Mouse (Mus musculus) neural tube, postnatal 0 days (tissue): ENCODE data around the gene Mta3. TPM values are rescaled to one million over a fixed set of nuclear protein-coding genes. Genes with fewer than 3 reads are reported as not detected.

Source experiments
- polyA plus RNA-seq: library from polyadenylated mRNA; unstranded; fragments of >200 nt; fragmentation: Nextera tagmentation; extraction: Ambion mirVana; gene quantifications from 2 replicates; pipeline ENCODE4 v1.2.1, GENCODE M21; 2015

Mta3 gene
- polyA plus RNA-seq, result 34.2 and 38.8 TPM in 2 replicates

GRCm38 (mm10) chr17:83706116-83706593 is at the start of gene Mta3:
Mta3 (plus strand) TSS chr17:83706163.

GRCm38 (mm10) chr17:83847815-83848214 is 141.9 kb downstream of the Mta3 start, which contains the start of gene Haao:
Haao (minus strand) TSS chr17:83847963.

Other genes starting within 250 kb of the Mta3 start
- gene Cox7a2l, start 188.8 kb upstream of the Mta3 start, polyA plus RNA-seq, result 242 and 254 TPM in 2 replicates
- 0.06 and 0.08 TPM in 2 replicates for gene Kcng3, start 74.3 kb upstream of the Mta3 start, polyA plus RNA-seq
- gene Haao, start 141.8 kb downstream of the Mta3 start, polyA plus RNA-seq, result 0.37 and 0.56 TPM in 2 replicates